Mouse (Mus musculus) adipocyte (in vitro differentiated cells): ENCODE measurements around the gene Slc22a14.
"Not testable (repeated sequence)": the region's sequence is repeated elsewhere in the genome, so short reads cannot be mapped to it uniquely, and the experiment has no call there.

ENCODE experiments used
- DNase-seq: peaks from one replicate; pipeline ENCODE4 v3.0.0-alpha.2; 2016; ENCODE audit warnings: low spot score

The Slc22a14 gene

GRCm38 (mm10) chr9:119365284-119365683 is at the start of gene Slc22a14:
Slc22a14 (minus strand) TSS chr9:119365553.
- DNase-seq = no peak

DNA sequence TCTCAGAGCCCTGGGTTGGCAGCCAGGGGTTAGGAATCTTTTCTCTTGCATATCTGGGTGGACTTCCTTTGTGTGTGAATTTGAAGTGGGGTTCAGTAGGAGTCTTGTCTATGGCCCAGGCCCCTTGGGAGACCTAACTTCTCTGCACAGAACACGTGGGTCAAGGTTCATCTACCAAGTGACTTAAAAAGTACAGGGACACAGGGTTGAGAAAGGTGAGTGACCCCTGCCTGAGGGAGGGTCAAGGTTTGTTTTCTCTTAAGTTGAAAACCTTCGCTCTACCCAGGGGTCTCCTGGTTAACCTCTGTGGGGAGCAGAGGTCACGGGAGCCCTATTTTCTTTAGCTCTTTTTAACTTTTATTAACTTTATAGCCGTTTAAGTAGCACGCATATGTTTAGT is 44.5 kb upstream of the Slc22a14 start:
- no peak for DNase-seq

DNA sequence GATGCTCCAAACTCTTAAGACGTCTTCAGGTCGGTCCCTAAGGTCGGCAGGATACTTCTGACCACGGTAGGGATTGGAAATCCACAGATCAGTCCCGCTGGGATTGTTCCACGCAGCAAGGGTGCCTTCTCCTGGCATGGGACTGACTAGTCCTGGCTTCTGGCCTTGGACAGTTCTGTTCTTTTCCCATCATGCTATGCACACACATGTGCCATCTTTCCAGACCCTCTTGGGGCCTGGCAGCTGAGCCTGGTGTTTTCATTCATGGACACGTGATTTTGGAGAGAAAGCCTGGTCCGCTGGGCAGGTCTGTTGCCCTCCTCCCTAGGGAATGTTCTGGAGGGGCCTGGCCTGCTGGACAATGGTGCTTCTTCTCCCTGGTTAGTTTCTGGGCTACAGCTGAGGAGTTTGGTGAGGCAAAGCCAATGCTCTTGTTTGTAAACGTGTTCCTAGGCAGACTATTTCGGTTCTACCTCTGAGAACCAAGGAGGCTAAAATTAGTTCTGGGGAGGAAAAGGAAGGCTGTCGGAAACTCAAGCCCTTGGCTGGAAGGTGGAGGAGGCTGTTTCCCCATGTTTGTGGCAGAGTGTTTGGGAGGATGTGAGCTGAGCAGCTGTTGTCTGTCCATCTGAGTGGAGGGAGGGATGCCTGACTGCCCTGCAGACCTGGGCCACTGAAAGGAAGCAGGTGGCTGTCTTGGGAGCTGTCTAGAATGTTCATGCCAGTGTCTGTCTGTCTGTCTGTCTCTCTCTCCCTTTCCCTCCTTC is 43.7 kb upstream of the Slc22a14 start:
- DNase-seq = no peak

DNA sequence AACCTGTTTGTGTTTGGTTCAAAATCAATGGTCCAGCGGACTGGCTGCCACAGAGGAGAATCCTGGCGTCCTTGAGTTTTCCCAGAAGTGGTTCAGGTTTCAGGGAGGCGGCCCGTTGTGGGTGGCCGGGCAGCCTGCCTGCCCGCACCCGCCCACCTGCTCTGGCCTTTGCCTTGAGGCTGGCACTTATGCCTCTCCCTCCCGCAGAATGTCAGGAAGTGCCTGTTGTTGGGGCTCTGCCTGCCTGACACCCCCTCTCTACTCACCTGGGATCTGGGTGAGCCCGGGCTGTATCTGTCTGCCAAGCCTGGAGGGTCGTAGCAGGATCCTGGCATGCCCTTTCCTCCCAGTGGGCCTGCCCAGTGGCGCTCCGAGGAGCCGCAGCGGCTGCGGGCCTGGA is 42.5 kb upstream of the Slc22a14 start:
- no peak for DNase-seq

DNA sequence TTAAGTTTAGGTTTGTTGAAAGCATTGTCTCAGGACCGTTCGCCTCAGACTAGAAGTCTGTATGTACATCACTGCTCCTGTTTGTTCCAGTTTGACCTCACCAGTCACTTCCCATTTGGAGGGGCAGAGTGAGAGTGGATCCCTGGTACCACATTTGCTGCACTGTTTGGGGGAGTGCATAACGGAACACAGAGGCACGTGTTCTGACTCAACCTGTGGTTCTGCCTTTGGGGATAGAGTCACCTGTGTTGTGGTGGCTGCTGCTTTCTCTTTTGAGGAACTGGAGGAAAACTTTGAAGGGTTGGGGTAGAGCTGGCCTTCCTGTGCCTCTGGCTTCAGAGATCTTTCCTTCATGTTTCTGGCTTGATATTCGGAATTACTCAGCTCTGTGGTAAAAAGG is 38.7 kb upstream of the Slc22a14 start:
- no peak for DNase-seq

DNA sequence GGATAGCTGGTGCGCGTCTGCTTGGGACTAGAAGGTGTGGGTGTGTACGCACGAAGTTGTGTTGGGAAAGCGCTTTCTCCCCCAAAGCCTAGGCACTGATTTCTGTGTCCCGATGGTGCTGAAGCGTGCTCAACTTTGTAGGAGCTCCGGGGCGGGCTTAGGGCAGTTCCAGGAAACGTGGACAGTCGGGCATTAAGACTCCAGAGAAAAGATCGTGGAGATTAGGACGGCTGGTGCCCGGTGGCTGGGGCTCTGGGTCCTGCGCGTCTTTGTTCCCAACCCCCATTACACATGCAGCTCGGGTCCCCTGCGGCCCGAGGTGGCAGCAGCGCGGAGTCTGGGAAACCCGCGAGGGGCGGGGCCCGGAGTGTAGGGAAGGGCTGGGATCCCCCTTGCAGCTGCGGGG is 37.9 kb upstream of the Slc22a14 start:
- DNase-seq = peak; percentile 12

DNA sequence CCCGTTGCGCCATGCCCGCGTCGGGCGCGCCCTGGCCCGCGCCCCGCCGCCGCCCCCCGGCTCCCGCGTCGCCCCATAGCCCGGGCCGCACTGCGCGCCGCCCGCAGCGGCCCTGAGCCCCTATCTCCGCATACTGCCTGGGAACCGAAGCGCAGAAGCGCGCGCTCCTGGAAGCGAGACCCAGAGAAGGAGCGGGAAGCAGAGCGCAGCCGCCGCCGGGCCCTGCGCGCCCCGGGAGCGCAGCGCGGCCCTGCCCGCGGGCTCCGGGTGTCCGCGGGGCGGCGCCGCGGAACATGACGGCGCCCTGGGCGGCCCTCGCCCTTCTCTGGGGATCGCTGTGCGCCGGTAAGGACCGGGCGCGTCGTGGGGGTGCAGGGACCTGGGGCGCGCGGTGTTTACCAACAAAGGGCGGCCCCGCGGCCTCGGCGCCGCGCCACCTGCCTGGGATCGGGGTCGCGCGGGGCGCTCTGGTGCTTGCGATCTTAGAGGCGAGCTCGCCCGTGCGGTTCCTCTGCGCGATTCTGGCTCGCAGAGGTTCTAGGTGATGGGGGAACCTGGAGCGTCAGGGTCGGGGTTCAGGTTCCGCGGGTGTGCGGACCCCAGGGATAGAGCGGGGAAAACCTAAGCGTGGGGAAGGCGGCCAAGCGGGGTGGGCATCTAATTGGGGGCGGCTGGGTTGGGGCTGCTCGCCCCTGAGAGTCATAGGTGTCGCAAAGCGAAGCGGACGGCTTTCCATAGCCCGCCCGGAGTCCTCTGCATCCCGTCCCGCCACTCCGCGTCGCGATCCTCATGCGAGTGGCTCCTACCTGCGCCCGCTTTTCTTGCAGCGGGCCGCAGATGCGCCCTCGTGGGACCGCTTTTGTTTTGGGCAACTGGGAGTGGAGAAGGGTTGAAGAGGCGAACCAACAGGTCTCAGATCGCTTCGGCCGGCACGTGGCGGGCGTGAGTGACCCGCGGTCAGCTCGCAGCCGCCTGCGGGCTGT is 37.2 kb upstream of the Slc22a14 start:
- DNase-seq = peak; percentile 23

- DNase-seq = peak; percentile 91
Observed at GRCm38 (mm10) chr9:119401801-119402214, 36.5 kb upstream of the Slc22a14 start, which contains the start of gene Acvr2b. Acvr2b (plus strand) TSS chr9:119402118.

- peak; percentile 35 for DNase-seq
Observed at GRCm38 (mm10) chr9:119401351-119401750, 36.0 kb upstream of the Slc22a14 start.

DNA sequence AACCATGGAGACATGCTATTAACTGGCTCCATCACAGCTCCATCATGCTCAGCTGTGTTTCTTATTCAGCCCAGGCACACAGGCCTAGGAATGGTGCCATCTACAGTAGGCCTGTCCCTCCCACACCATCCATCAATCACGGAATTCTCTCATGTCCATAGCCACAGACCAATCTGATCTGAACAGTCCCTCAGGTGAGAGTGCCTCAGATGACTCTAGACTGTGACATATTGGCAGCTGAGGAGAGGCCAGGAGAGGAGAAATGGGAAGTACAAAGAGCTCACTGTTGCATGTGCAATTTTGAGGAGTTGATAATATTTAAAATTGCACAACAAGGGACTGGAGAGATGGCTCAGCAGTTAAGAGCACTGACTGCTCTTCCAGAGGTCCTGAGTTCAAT is 29.5 kb upstream of the Slc22a14 start:
- DNase-seq = no peak

DNA sequence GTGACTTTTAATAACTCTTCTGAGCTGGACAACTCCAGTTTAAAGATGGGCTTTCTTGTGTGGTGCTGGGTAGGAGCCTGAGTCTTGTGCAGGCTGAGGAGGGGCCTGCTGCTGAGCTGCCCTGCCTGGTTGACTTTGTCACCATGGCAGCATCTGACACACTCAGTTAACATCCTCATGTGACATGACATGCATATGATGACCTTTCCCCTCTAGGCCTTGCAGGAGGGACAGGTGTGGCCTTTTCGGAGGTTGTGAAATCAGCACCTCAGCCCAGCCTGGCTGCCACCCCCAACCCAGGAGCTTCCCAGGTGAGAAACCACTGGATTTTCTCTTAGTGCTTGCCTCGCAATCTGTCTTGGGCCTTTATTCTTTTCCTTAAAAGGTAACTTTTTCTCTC is 24.9 kb upstream of the Slc22a14 start:
- no peak for DNase-seq

DNA sequence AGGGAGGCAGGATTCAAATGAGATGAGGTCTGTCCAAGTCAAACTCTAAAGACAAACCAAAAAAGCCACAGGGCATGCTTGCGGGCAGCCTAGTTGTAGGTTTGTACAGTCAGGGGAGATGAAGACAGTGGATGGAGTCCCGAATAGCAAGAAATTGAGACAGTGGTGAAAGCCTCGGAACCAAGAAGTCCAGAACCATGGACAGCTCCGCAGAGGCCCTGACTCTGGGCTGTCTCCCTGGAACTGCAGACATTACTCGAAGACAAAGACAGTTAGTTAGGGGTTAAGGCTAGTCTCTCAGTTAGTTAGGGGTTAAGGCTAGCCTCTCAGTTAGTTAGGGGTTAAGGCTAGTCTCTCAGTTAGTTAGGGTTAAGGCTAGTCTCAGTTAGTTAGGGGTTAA is 23.6 kb upstream of the Slc22a14 start:
- peak; percentile 56 for DNase-seq

- no peak for DNase-seq
Observed at GRCm38 (mm10) chr9:119382603-119383002, 17.2 kb upstream of the Slc22a14 start.

GRCm38 (mm10) chr9:119378231-119378630 is 12.9 kb upstream of the Slc22a14 start:
- no peak for DNase-seq

DNA sequence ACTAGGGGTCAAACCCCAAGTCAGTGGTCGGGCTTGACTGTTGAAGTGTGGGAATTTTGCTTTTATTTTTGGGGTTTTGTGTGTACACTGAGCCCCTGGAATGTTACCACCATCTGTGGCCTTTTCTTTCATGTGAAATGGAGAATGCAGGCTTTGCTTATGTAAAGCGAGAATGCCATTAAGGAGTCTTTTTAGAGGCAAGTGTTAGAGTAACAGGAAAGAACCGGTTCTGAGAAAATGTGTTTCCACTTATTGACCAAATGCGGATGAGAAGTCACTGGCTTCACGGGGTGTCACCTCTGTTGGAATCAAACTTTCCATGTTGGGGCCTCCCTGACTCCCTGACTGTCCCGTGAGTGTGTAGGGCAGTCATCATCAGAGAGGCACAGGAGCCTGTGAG is 10.2 kb upstream of the Slc22a14 start:
- no peak for DNase-seq

GRCm38 (mm10) chr9:119375008-119375407 is 9.7 kb upstream of the Slc22a14 start:
- DNase-seq = no peak

DNA sequence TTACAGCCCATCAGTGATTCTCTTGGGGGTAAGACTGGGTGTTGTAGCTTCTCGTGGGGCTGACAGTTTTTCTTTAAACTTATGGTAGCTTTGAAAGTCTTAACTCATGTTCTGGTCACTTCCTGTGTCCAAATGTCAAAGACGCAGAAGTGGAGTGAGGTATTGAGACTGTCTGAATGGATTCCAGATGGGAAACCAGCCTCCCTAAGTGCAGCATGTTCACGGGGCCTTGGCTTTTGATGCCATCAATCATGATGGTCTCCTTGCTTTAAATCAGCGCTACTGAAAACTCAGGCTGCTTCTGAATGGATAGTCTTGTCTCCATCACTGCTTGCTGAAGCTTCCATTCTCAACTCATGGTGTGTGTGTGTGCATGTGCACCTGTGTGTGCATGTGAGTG is 5.9 kb upstream of the Slc22a14 start:
- no peak for DNase-seq

- DNase-seq = not testable (repeated sequence)
Observed at GRCm38 (mm10) chr9:119370770-119371169, 5.4 kb upstream of the Slc22a14 start.

DNA sequence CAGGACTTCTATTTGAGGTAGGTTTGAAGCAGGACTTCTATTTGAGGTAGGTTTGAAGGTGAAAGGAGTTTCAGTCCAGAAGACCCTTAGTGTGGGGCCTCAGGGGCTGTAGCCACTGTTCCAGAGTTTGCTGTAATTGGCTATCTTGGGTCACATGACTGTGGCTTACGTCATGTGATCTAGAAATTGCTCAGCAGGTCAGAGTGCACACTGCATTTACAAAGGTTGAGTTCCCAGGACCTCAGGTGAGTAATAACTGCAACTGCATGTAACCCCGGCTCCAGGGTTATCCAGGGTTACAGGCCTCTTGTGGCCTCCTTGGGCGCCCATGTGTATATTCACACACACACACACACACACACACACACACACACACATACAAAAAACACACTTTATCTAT is 3.0 kb upstream of the Slc22a14 start:
- DNase-seq = no peak

GRCm38 (mm10) chr9:119363229-119363628 is 2.1 kb downstream of the Slc22a14 start:
- no peak for DNase-seq

DNA sequence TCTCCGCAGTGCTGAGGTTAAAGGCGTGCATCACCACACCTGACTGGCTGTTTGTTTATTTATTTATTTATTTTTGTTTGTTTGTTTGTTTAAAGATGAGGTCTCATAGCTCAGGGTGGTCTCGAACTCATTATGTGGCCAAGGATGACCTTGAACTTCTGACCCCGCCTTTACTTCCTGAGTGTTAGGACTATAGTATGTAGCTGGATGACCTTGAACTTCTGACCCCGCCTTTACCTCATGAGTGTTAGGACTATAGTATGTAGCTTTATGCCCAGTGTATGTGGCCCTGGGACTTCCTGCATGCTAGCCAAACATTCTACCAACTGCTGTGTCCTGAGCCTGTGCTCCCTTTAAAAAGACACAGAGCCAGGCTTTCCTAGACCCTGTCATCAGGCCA is 3.9 kb downstream of the Slc22a14 start:
- no peak for DNase-seq

GRCm38 (mm10) chr9:119358058-119358429 is 7.3 kb downstream of the Slc22a14 start:
- no peak for DNase-seq
